Mouse (Mus musculus) naive thymus-derived CD4-positive, alpha-beta T cell, adult 5 months (primary cell): Measurements from ENCODE around the gene Gm17555. TPM values are rescaled to one million over a fixed set of nuclear protein-coding genes. Genes with fewer than 3 reads are reported as not detected.

Experiments used
- polyA plus RNA-seq: library from polyadenylated mRNA; unstranded; fragments of 100-300 nt; shearing (Covaris generic); gene quantifications from one replicate; pipeline ENCODE4 v1.2.1, GENCODE M21; 2017

Gm17555 gene
- polyA plus RNA-seq: not detected

GRCm38 (mm10) chr2:126214800-126215199 is at the start of gene Gm17555:
TSS of gene Gm17555 (plus strand) at chr2:126215100.

Other genes starting within 250 kb of the Gm17555 start
- gene Fgf7, start 180.4 kb upstream of the Gm17555 start, polyA plus RNA-seq: not detected
- not detected for gene Fam227b, start 63.1 kb upstream of the Gm17555 start, polyA plus RNA-seq
- gene Dtwd1, start 63.0 kb upstream of the Gm17555 start, polyA plus RNA-seq: 7.1 TPM